Mouse (Mus musculus) liver (tissue): Measurements from ENCODE around the gene Cfap70.

Experiments
- DNase-seq: peaks from one replicate; pipeline ENCODE4 v3.0.0-alpha.2; 2020; ENCODE audit warnings: mixed read lengths

The Cfap70 gene

GRCm38 (mm10) chr14:20422257-20422656 lies 29.8 kb downstream of the Cfap70 start:
- DNase-seq, result no peak

- peak; percentile 46 for DNase-seq
Observed at GRCm38 (mm10) chr14:20400071-20400470, 52.0 kb downstream of the Cfap70 start.

GRCm38 (mm10) chr14:20398864-20399263 lies 53.2 kb downstream of the Cfap70 start:
- peak; percentile 37 for DNase-seq

GRCm38 (mm10) chr14:20397220-20397619 lies 54.8 kb downstream of the Cfap70 start:
- no peak for DNase-seq

- peak; percentile 97 for DNase-seq
Observed at GRCm38 (mm10) chr14:20393205-20393913, 58.7 kb downstream of the Cfap70 start, which contains the start of gene Mrps16. Gene Mrps16, minus strand, starts transcription at chr14:20393634.

GRCm38 (mm10) chr14:20392326-20392725 lies 59.7 kb downstream of the Cfap70 start:
- no peak for DNase-seq

GRCm38 (mm10) chr14:20389446-20390079 lies 62.5 kb downstream of the Cfap70 start:
- no peak for DNase-seq

GRCm38 (mm10) chr14:20388441-20389129 lies 63.4 kb downstream of the Cfap70 start, which contains the start of gene Dnajc9:
Gene Dnajc9, minus strand, starts transcription at chr14:20388910.
- DNase-seq, result peak; percentile 96

- DNase-seq, result no peak
Observed at GRCm38 (mm10) chr14:20379753-20380430, 72.1 kb downstream of the Cfap70 start.

- no peak for DNase-seq
Observed at GRCm38 (mm10) chr14:20379087-20379640, 72.9 kb downstream of the Cfap70 start.

- DNase-seq, result peak; percentile 60
Observed at GRCm38 (mm10) chr14:20378313-20379061, 73.5 kb downstream of the Cfap70 start.

GRCm38 (mm10) chr14:20377112-20377521 lies 74.9 kb downstream of the Cfap70 start:
- peak; percentile 23 for DNase-seq

GRCm38 (mm10) chr14:20371854-20372253 lies 80.2 kb downstream of the Cfap70 start:
- DNase-seq, result no peak

GRCm38 (mm10) chr14:20370798-20371197 lies 81.2 kb downstream of the Cfap70 start:
- no peak for DNase-seq

- DNase-seq, result no peak
Observed at GRCm38 (mm10) chr14:20368271-20368670, 83.8 kb downstream of the Cfap70 start.

- no peak for DNase-seq
Observed at GRCm38 (mm10) chr14:20363230-20363629, 88.8 kb downstream of the Cfap70 start.

GRCm38 (mm10) chr14:20347991-20348541 lies 104.0 kb downstream of the Cfap70 start, which contains the start of the genes Ecd and Fam149b:
Gene Ecd, minus strand, starts transcription at chr14:20348121.
Gene Fam149b, plus strand, starts transcription at chr14:20348162.
- DNase-seq, result peak; percentile 93

- DNase-seq, result no peak
Observed at GRCm38 (mm10) chr14:20347441-20347990, 104.5 kb downstream of the Cfap70 start.

- no peak for DNase-seq
Observed at GRCm38 (mm10) chr14:20345885-20346284, 106.1 kb downstream of the Cfap70 start.
